Mouse (Mus musculus) cortical plate, adult 2 months (tissue): ENCODE results near the gene Fra10ac1.

Experiments
- CTCF ChIP-seq: fragments of 200-500 bp; IDR thresholded peaks from 2 replicates; pipeline ENCODE4 v1.5.1; 2011; ENCODE audit warnings: mild to moderate bottlenecking, control low read depth, low read length; ENCODE audit not compliant: insufficient read depth; ENCODE audit errors: extremely low read depth
- POLR2A ChIP-seq: fragments of 200-500 bp; IDR thresholded peaks from 2 replicates; pipeline ENCODE4 v1.6.1; 2011; ENCODE audit warnings: mild to moderate bottlenecking, low read length, control low read depth; ENCODE audit not compliant: insufficient read depth; ENCODE audit errors: extremely low read depth

DNA sequence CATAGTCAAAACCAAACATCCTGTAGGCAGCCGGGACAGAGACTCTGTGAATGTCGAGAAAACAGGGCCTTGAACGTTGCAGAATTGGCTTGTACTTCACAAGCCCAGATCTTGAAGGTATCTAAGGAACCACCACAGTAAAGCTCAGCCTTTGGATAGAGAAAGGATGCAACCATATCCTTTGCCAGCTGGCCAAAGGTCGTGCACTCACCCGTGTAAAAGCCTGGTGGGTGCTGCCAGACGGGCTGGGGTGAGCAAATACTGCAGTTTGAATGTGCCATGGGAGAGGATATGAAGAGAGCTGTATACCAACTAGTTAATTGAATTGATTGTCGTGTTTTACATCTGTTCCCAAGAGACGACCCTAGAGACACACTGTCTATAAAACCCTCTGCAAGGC is 8.1 kb upstream of the Fra10ac1 start:
- TF ChIP-seq POLR2A (no peak), CTCF (no peak)
